Mouse (Mus musculus) midbrain, embryonic 10.5 days (tissue): ENCODE results near the gene Nop10. TPM values are rescaled to one million over a fixed set of nuclear protein-coding genes. Genes with fewer than 3 reads are reported as not detected.

Experiments used
- DNase-seq: peaks from one replicate; pipeline ENCODE4 v3.0.0-alpha.2; 2017; ENCODE audit warnings: low spot score
- H3K27ac ChIP-seq: fragments of 300-500 bp; sonication (generic); replicated peaks from 2 replicates; pipeline ENCODE4 v1.5.1; 2016; ENCODE audit warnings: mild to moderate bottlenecking
- H3K27me3 ChIP-seq: fragments of 300-500 bp; sonication (generic); 2 replicates; pipeline ENCODE4 v1.6.1; 2016; ENCODE audit warnings: low read depth, mild to moderate bottlenecking; ENCODE audit not compliant: poor library complexity, severe bottlenecking
- H3K36me3 ChIP-seq: fragments of 300-500 bp; sonication (generic); 2 replicates; pipeline ENCODE4 v1.6.1; 2016; ENCODE audit warnings: mild to moderate bottlenecking, moderate library complexity
- H3K4me1 ChIP-seq: fragments of 300-500 bp; sonication (generic); 2 replicates; pipeline ENCODE4 v1.6.1; 2016
- H3K4me3 ChIP-seq: fragments of 300-500 bp; sonication (generic); 2 replicates; pipeline ENCODE4 v1.5.1; 2016; ENCODE audit warnings: mild to moderate bottlenecking, moderate library complexity
- H3K9me3 ChIP-seq: fragments of 300-500 bp; sonication (generic); replicated peaks from 2 replicates; pipeline ENCODE4 v1.6.1; 2016; ENCODE audit warnings: mild to moderate bottlenecking
- WGBS: fragments of 180-500 bp; shearing (Covaris S2); methylation state at CpG from one replicate; pipeline ENCODE4 v1.1.7; 2016; 5-methylcytosine and 5-hydroxymethylcytosine counted together
- polyA plus RNA-seq: library from polyadenylated mRNA; unstranded; fragments of >200 nt; fragmentation: Nextera tagmentation; extraction: Ambion mirVana; gene quantifications from 2 replicates; pipeline ENCODE4 v1.2.1, GENCODE M21; 2016

Gene Nop10
- 178 and 211 TPM in 2 replicates for polyA plus RNA-seq

DNA sequence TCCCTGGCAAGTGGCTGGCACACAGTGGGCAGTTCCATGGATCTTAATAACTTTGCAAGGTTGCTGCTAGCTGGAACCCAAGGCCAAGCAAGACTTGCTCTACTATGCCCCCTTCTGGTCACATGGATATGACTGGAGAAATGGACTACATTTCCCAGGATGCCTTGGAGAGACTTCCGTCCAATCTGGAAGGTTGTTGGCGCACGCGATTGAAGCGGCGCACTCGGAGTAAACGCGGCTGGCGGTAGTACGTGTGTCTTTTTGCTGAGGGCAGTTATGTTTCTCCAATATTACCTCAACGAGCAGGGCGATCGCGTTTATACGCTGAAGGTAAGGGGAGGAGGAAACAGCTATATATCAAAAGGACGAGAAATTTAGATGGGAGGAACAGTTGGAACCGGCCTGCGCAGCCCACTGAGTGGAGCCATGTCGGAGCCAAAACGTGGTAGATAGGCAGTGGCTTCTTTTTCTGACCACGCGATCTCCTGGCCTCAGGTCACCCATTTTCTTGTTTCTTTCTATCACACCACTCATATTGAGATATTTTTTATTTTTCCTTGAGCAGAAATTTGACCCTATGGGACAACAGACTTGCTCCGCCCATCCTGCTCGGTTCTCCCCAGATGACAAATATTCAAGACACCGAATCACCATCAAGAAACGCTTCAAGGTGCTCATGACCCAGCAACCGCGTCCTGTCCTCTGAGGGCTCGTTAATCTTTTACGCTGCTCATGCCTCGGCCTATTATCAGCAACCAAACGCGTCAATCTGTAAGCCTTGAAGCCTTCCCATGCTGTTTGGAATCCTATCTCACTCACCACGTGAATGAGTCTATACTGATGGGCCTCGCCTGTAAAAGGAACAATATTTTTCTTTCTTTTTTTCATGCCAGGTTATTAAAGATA is at the start of gene Nop10:
TSS of gene Nop10 (plus strand) at position 179 of the 906 bp plus-strand sequence.
- peak within 1 kb of the TSS; percentile 68 for H3K4me3 ChIP-seq
- no peaks in the 10 kb centered on the region for H3K36me3 ChIP-seq
- no peaks in the 10 kb centered on the region for H3K9me3 ChIP-seq
- no peaks in the 10 kb centered on the region for H3K27me3 ChIP-seq
- DNase-seq: peak; percentile 84
- H3K27ac ChIP-seq: peak within 1 kb of the TSS; percentile 83
- under 1% methylated on average over 36 of the region's 36 CpGs for WGBS
- H3K4me1 ChIP-seq: peaks cover 33% of the 10 kb centered on the region

DNA sequence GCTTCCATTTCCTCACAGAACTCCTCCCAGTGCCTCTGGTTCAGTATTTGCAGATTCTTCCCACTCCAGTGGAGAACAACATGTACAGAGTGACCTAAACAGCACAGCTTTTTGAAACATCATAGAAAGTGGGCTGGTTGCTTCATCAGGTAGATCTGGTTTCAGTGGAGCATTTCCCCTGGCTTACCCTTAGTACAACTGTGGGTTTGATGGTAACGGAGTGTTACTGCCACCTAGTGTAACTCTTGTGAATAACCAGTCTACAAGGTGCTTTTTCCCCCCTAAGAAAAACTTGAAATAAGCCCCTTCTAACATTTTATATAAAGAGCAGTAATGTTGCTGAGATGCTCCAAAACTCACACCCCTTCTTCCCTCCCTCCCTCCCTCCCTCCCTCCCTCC is 45.7 kb upstream of the Nop10 start:
- 9% methylated on average over 1 of the region's 1 CpGs for WGBS
- Histone ChIP-seq H3K9me3 (no peaks in the 10 kb centered on the region), H3K27ac (no peak overlapping the region), H3K4me3 (no peak overlapping the region), H3K4me1 (no peaks in the 10 kb centered on the region), H3K36me3 (no peaks in the 10 kb centered on the region), H3K27me3 (no peaks in the 10 kb centered on the region)
- DNase-seq: peak; percentile 13

DNA sequence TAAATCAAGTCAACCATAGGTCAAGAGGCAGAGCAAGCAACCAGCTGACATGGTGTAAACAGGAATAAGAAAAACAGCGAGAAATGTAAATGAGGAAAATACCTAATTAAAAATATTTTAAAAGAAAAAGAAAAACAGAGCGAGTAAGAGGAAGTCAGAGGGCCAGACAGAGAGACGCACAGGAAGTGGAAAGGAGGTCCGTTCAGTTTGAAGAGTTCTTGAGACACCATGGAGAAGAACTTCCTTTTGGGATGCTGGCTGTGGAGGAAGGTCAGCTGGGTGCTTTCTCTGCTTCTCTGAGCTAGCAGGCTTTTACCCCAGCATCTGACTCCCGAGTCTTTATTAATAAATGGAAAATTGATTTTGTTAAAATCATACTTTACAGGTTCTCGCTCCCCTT is 44.1 kb upstream of the Nop10 start:
- Histone ChIP-seq H3K9me3 (no peaks in the 10 kb centered on the region), H3K27ac (no peak overlapping the region), H3K27me3 (no peaks in the 10 kb centered on the region), H3K36me3 (no peaks in the 10 kb centered on the region), H3K4me3 (no peak overlapping the region), H3K4me1 (no peaks in the 10 kb centered on the region)
- DNase-seq: no peak
- 83% methylated on average over 6 of the region's 6 CpGs for WGBS

DNA sequence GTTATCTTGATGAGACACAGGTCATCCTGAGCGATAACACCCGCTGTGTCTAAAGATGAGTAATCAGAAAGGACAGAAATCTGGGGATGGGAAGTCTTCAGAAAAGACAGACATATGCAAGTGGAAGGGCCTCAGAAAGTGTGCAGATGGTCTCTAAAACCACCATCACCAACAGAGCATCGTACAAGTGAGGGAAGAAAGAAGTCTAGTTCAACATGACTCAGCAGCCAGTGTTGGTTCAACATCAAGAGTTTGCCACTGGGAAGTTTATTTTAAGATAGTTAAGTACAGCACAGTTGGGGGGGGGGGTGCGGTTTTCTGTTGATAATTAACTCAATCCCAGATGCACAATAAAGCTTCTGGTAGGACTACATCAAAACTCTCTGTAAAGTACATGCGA is 40.8 kb upstream of the Nop10 start:
- Histone ChIP-seq H3K9me3 (no peaks in the 10 kb centered on the region), H3K27me3 (no peaks in the 10 kb centered on the region), H3K4me1 (no peaks in the 10 kb centered on the region), H3K27ac (no peak overlapping the region), H3K36me3 (no peaks in the 10 kb centered on the region), H3K4me3 (no peak overlapping the region)
- DNase-seq: no peak
- 91% methylated on average over 5 of the region's 5 CpGs for WGBS

DNA sequence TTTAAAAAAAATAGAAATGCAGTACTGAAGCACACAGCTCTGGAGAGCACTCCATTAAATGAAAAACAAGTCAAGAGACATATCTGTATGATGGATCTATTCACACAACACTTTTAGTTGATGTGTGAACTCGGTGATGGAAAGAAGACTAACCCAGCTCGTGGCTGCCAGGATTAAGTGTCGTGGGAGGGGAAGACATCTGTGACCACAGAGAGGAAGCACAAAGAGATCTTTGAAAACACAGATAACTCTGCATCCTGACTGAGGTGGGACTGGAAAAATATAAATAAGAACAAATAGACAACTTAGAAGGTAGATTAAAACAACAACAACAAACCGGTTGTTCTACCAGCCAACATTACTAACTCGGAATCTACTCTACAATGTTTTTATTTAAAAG is 39.1 kb upstream of the Nop10 start:
- Histone ChIP-seq H3K4me1 (no peaks in the 10 kb centered on the region), H3K27me3 (no peaks in the 10 kb centered on the region), H3K4me3 (no peak overlapping the region), H3K9me3 (no peaks in the 10 kb centered on the region), H3K27ac (no peak overlapping the region), H3K36me3 (no peaks in the 10 kb centered on the region)
- DNase-seq: no peak
- 88% methylated on average over 5 of the region's 5 CpGs for WGBS

DNA sequence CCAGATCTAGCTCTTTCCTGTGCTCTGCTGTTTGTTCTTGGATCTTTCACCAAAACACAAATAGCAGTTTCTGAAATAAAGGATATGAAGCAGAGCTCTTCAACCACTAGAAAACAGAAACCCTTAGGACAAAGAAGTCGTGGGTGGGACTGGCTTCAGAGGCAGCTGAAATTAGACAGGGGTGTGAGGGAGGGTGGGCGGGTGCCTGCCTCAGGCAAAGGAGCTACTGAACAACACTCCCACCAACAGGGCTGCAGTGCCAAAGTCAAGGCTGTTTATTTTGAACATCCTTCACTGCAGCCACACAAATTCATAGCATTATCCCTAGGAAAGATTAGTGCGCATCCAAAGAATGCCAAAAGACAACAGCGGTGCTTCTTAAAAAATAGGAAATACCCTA is 37.4 kb upstream of the Nop10 start:
- no peaks in the 10 kb centered on the region for H3K27me3 ChIP-seq
- H3K4me1 ChIP-seq: no peaks in the 10 kb centered on the region
- no peak overlapping the region for H3K4me3 ChIP-seq
- 72% methylated on average over 4 of the region's 4 CpGs for WGBS
- H3K9me3 ChIP-seq: no peaks in the 10 kb centered on the region
- no peak for DNase-seq
- no peaks in the 10 kb centered on the region for H3K36me3 ChIP-seq
- H3K27ac ChIP-seq: no peak overlapping the region

DNA sequence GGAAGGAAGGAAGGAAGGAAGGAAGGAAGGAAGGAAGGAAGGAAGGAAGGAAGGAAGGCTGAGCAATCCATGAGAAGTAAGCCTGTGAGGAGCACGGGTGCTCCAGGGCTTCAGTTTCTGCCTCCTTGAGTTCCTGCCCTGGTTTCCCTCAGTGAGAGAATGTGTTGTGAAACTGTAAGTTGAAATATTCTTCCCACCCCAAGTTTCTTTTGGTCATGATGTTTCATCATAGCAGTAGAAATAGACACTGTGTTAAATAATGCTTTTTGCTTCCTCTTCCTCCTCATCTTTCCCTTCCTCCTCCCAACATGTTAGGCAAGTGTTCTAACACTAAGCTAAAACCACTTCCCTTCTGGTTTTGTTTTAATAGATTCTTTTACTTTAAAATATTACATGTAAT is 29.1 kb upstream of the Nop10 start:
- no peak overlapping the region for H3K4me3 ChIP-seq
- H3K9me3 ChIP-seq: no peaks in the 10 kb centered on the region
- DNase-seq: no peak
- H3K27ac ChIP-seq: no peak overlapping the region
- H3K27me3 ChIP-seq: 0 out of 2 replicates have a peak, but pooled peaks cover 1% of the 10 kb centered on the region
- no peaks in the 10 kb centered on the region for H3K4me1 ChIP-seq
- WGBS: 95% methylated on average over 1 of the region's 1 CpGs
- H3K36me3 ChIP-seq: no peaks in the 10 kb centered on the region

DNA sequence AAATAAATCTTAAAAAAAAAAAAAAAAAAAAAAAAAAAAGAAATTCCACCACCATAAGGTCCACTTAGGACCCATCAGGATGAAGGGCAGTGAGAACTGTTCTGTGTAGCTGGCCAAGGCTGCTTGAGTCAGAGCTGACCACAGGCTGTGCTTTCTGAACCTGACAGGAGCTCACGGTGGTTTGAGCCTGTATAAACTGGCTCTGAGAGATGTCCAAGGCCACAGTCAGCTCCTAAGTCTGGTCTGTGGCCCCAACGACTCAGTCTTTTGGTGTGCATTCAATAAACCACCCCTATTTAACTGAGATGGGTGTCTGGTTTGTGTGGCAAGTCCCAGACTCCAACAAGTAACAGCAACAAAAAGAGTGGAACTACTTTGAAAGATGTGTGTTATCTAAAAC is 25.1 kb upstream of the Nop10 start:
- DNase-seq: no peak
- WGBS: 79% methylated on average over 2 of the region's 2 CpGs
- H3K27me3 ChIP-seq: peaks cover 17% of the 10 kb centered on the region

DNA sequence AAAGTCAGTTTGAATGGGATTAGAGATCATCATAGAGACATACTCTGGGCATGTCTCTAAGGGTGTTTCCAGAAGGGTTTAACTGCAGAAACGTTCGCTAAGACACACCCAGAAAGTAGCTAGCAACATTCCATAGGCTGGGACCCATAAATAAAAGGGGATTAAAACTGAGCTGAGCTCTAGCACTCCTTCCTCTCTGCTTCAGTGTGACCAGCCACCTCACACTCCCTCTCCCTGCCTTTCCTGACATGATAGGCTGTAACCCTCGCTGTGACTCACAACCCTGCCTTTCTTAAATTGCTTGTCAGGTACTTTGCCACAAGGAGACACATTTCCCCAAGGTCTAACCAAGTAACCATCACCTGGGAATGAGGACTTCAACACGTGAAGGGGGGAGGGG is 23.7 kb upstream of the Nop10 start:
- no peak overlapping the region for H3K4me3 ChIP-seq
- no peaks in the 10 kb centered on the region for H3K36me3 ChIP-seq
- no peak for DNase-seq
- WGBS: 17% methylated on average over 4 of the region's 4 CpGs
- H3K27ac ChIP-seq: no peak overlapping the region
- peaks cover 24% of the 10 kb centered on the region for H3K4me1 ChIP-seq
- peaks cover 17% of the 10 kb centered on the region for H3K27me3 ChIP-seq
- H3K9me3 ChIP-seq: no peaks in the 10 kb centered on the region

More for the DNA sequence above, 25.1 kb upstream of the Nop10 start:
- no peaks in the 10 kb centered on the region for H3K9me3 ChIP-seq
- no peak overlapping the region for H3K27ac ChIP-seq
- H3K4me1 ChIP-seq: peaks cover 24% of the 10 kb centered on the region
- no peak overlapping the region for H3K4me3 ChIP-seq
- H3K36me3 ChIP-seq: no peaks in the 10 kb centered on the region

DNA sequence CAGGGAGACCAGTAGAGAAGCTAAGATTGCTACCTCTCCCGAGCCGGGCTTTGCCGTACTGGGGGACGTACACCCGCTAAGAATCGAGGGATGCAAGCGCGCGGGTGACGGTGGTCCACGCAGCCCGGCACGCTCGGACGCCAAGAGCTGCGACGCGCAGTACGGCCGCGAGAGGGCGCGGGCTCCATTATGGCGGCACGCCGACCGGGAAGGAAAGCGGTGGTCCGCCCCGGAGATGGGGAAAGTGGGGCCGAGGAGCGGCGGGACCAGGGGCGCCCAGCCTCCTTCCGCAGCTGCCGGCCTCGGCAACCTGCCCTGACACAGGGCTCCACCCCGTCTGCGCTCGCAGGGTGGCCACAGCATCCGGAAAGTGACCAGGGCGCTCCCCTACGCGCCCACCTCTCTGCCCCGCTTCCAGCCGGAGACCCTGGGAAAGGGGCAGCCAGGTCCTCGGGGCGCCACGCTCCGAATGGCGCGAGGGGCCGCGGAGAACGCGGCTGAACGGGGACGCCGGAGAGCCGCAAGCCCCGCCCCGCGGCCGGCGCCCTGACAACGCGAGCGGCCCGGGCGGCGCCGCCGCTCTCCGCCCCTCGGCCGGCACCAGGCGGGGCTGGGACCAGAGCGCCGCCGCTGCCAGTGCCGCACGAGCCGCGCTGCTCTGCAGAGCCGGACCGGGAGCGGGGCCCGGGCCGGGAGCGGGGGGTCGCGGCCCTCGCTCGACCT is 22.4 kb upstream of the Nop10 start, which contains the start of gene Lpcat4:
TSS of gene Lpcat4 (plus strand) at position 257 of the 723 bp plus-strand sequence.
- H3K27ac ChIP-seq: peak within 1 kb of the TSS; percentile 97
- H3K4me1 ChIP-seq: peaks cover 24% of the 10 kb centered on the region
- no peaks in the 10 kb centered on the region for H3K9me3 ChIP-seq
- H3K27me3 ChIP-seq: peaks cover 17% of the 10 kb centered on the region
- H3K36me3 ChIP-seq: peaks cover 7% of the 10 kb centered on the region
- WGBS: under 1% methylated on average over 88 of the region's 94 CpGs
- H3K4me3 ChIP-seq: peak within 1 kb of the TSS; percentile 83
- DNase-seq: peak; percentile 92

DNA sequence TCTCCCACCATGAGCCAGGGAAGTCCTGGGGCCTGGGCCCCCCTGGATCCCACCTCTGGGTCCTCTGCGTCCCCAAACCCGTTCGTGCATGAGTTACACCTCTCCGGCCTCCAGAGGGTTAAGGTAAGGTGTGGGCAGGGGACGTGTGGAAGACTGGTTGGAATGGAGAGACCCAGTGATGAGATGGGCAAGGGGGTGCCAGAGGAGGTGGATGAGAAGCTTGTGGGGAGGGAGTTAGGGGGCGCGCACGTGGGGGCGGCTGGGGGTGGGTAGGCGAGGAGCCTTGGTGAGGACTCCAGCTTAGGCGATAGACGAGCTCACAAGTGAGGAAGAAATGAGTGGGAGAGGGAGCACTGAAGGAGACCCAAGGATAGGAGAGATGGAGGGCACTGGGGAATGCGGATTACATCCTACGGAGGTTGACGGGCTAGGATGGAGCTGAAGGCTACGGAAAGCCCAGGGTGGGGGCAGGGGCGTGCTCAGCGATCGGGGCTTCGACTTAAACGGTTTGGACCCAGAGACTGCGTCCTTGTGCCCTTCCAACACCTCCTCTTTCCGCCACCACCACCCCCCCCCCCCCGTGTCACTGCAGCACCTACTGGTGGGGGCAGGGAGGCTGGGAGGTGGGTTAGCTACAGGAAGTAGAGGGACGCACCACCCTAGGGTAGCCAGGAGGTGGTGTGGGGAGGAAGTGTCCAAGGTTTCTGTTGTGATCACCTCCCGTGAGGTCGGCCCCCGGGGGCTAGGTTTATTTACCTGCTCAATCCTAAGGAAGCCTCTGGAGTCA is 21.6 kb upstream of the Nop10 start:
- Histone ChIP-seq H3K27ac (peak overlapping the region; percentile 97), H3K36me3 (peaks cover 13% of the 10 kb centered on the region), H3K9me3 (no peaks in the 10 kb centered on the region), H3K4me3 (peak overlapping the region; percentile 83), H3K27me3 (peaks cover 17% of the 10 kb centered on the region), H3K4me1 (peaks cover 24% of the 10 kb centered on the region)
- no peak for DNase-seq
- WGBS: under 1% methylated on average over 28 of the region's 28 CpGs

DNA sequence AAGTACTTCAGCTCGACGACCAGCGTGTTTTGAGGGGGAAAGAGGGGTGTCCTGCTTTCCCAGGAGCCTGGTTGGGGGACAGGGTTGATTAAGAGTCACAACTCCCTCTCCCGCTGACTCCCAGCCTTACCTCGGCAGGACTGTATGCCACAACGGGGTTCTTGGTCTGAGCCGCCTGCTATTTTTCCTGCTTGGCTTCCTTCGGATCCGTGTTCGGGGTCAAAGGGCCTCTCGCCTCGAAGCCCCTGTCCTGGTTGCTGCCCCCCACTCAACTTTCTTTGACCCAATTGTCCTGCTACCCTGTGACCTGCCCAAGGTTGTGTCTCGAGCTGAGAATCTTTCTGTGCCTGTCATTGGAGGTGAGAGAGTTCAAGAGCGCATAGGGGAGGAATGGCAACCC is 19.9 kb upstream of the Nop10 start:
- peaks cover 24% of the 10 kb centered on the region for H3K4me1 ChIP-seq
- peaks cover 17% of the 10 kb centered on the region for H3K27me3 ChIP-seq
- H3K4me3 ChIP-seq: no peak overlapping the region
- no peak overlapping the region for H3K27ac ChIP-seq
- no peaks in the 10 kb centered on the region for H3K9me3 ChIP-seq
- WGBS: 88% methylated on average over 14 of the region's 14 CpGs
- no peak for DNase-seq
- H3K36me3 ChIP-seq: peaks cover 25% of the 10 kb centered on the region
